Mouse (Mus musculus) layer of hippocampus, postnatal 14 days (tissue): ENCODE data around the gene Vangl2. TPM values are rescaled to one million over a fixed set of nuclear protein-coding genes. Genes with fewer than 3 reads are reported as not detected.

ENCODE experiments used
- DNase-seq, 2 experiments: peaks; one replicate each; pipeline ENCODE4 v3.0.0; 2021 to 2022; ENCODE audit warnings: low spot score in 2 of 2, mixed read lengths in 1 of 2
- total RNA-seq, 2 experiments: library from RNA; stranded (reverse); gene quantifications; 2 replicates each; pipeline ENCODE4 v1.2.3; 2021

Gene Vangl2
- total RNA-seq, 2 experiments from 2014 or later: 21.9 to 22.4 TPM

GRCm38 (mm10) chr1:172046410-172046809, 18.2 kb upstream of the Vangl2 start:
- DNase-seq: no peak

- DNase-seq: no peak
Measured at GRCm38 (mm10) chr1:172029914-172030313, 1.7 kb upstream of the Vangl2 start.

GRCm38 (mm10) chr1:172027809-172028102, 488 bp downstream of the Vangl2 start:
- no peak for DNase-seq

GRCm38 (mm10) chr1:172027010-172027808, 1.0 kb downstream of the Vangl2 start:
- peak; percentile 86 for DNase-seq

GRCm38 (mm10) chr1:172026201-172026901, 1.9 kb downstream of the Vangl2 start:
- peak in 1 of 2 experiments; percentile 41 for DNase-seq

GRCm38 (mm10) chr1:172025201-172025904, 2.9 kb downstream of the Vangl2 start:
- no peak for DNase-seq

GRCm38 (mm10) chr1:172024140-172024895, 3.9 kb downstream of the Vangl2 start:
- DNase-seq: no peak

- DNase-seq: no peak
Measured at GRCm38 (mm10) chr1:172019863-172020521, 8.3 kb downstream of the Vangl2 start.

- DNase-seq: no peak
Measured at GRCm38 (mm10) chr1:172019339-172019738, 8.9 kb downstream of the Vangl2 start.

GRCm38 (mm10) chr1:172018336-172019311, 9.6 kb downstream of the Vangl2 start:
- no peak for DNase-seq

- DNase-seq: no peak
Measured at GRCm38 (mm10) chr1:172017517-172018070, 10.7 kb downstream of the Vangl2 start.

- no peak for DNase-seq
Measured at GRCm38 (mm10) chr1:172016660-172017516, 11.4 kb downstream of the Vangl2 start.

- DNase-seq: no peak
Measured at GRCm38 (mm10) chr1:172016031-172016430, 12.2 kb downstream of the Vangl2 start.

GRCm38 (mm10) chr1:172015312-172015939, 12.8 kb downstream of the Vangl2 start:
- no peak for DNase-seq

- DNase-seq: no peak
Measured at GRCm38 (mm10) chr1:172014771-172015170, 13.5 kb downstream of the Vangl2 start.

- DNase-seq: peak; percentile 67 to 71
Measured at GRCm38 (mm10) chr1:172012030-172012429, 16.2 kb downstream of the Vangl2 start.

- DNase-seq: peak in 1 of 2 experiments; percentile 3
Measured at GRCm38 (mm10) chr1:172010042-172010824, 18.0 kb downstream of the Vangl2 start.
